Mouse (Mus musculus) urinary bladder, adult 2 months (tissue): ENCODE results near the gene Kcna10. TPM values are rescaled to one million over a fixed set of nuclear protein-coding genes. Genes with fewer than 3 reads are reported as not detected.

Source experiments
- DNase-seq: peaks from one replicate; pipeline ENCODE4 v3.0.0; 2022; ENCODE audit warnings: low spot score
- polyA plus RNA-seq: library from polyadenylated mRNA; depleted of rRNA; stranded (reverse); fragments of >200 nt; gene quantifications from 2 replicates; pipeline ENCODE4 v1.2.3, GENCODE M21; 2012; rRNA removed

The Kcna10 gene
- polyA plus RNA-seq: not detected in 2 replicates

DNA sequence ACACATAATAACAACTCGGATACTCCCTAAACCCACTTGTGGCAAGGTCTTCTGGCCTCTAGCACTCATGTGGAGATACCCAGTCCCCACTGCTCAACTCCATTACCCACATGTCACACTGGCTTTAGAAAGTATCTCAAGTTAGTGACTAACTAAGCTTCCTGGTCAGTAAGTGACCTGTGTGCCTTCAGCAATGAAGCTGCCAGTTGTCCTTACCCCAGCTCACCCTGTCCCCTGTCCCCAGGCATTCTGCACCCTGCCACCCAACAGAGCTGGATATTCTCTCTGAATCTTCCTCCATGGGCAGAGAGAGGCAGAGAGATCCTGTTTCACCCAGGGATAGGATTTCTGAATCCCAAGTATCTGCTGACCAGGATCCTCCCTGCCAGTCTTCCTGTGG is at the start of gene Kcna10:
Gene Kcna10, plus strand, starts transcription at position 301 of the 400 bp plus-strand sequence.
- no peak for DNase-seq

DNA sequence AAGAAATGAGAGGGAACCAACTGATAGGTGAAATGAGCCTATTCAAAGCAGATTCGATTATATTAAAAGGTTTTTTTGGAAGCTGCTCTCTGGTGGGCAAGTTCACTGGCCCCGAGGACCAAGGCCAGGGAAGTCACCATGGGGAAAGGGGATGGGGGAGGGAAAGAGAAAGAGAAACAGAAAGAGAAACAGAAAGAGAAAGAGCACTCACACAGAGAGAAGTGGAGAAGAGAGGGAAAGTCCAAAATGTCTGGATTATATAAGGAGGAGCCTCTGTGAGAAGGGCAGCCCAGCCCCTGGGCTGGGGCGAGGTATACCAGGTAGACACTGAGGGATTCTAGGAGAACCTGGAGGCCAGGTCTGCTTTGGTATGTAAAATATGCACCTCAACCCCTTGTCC is 48.4 kb upstream of the Kcna10 start:
- DNase-seq: no peak

DNA sequence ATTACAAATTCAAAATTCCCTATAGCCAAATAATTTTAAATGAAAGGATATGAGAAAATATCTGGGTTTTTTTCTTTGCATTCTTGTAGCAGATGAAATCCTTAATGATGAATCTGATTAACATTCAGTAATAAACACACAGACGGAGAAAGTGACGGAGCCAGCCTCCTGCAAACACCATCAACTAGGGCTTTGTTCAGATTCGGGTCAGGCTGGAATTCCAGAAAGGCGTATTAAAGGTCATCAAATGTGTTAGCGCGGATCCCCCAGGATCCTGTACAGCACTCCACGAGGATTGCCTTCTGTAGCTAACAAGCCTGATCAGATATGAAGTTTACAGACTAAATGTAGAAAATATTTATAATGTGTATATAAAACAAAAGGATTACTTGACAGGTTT is 35.7 kb upstream of the Kcna10 start:
- no peak for DNase-seq

DNA sequence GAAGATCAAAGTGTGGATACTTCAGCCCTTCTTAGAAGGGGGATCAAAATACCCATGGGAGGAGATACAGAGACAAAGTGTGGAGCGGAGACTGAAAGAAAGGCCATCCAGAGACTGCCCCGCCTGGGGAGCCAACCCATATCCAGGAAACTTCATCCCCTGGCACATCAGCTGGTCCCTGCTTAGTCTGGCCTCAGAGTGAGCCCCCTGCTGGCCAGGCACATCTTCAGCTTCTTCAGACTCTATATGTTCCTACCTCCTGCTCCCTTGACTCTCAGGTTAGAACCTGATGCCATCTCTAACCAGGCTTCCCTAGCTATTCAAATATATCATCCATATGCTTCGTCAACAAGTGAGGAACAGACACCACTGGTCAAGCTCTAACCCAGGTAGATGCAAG is 33.9 kb upstream of the Kcna10 start:
- no peak for DNase-seq

DNA sequence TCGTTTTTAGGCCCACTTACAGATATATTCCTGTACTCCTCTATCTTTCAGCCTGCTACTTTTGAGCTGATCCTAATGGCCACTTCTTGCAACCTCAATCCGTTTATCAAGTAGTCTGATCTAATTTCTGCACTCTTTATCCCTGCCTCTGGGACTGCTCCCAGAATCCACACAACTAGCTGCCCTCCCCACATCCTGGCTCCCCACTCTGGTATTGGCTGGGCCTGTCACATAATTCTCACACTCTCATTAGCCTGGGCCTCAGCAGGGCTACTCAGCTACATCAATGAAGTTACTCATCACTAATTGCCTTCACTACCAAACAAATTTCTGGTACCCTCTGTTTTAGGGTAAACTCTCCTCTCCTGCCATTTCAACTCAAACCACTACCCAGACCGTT is 32.4 kb upstream of the Kcna10 start:
- DNase-seq: no peak

DNA sequence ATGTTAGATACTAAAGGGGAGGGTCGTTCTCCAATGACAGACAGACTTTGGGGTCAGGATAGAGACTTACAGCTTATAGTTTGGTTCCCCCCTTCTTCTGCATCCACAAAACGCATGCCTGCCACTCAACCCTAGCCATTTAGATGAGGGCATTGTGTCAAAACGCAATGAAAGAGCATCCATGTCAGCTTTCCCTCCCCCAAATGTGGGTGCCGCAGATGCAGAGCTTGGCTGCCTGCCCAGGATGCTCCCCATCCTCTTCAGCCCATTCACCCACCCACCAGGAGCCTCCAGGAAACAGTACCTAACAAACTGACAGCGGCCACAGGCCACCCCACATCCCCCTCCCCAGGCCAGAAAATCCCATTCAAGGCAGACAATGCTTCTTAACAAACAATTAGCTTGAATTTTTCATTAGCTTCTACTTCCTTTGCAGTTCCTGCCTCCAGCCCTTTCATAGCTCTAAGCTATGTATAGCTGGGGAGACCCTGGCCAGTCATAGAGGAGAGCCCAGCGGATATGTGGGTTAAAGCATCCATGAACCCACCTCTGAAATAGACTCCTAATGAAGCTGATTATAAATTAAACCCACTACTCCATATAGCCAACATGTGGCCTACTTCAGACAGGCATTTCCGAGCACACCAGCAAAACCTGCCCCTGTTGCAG is 31.9 kb upstream of the Kcna10 start:
- no peak for DNase-seq

DNA sequence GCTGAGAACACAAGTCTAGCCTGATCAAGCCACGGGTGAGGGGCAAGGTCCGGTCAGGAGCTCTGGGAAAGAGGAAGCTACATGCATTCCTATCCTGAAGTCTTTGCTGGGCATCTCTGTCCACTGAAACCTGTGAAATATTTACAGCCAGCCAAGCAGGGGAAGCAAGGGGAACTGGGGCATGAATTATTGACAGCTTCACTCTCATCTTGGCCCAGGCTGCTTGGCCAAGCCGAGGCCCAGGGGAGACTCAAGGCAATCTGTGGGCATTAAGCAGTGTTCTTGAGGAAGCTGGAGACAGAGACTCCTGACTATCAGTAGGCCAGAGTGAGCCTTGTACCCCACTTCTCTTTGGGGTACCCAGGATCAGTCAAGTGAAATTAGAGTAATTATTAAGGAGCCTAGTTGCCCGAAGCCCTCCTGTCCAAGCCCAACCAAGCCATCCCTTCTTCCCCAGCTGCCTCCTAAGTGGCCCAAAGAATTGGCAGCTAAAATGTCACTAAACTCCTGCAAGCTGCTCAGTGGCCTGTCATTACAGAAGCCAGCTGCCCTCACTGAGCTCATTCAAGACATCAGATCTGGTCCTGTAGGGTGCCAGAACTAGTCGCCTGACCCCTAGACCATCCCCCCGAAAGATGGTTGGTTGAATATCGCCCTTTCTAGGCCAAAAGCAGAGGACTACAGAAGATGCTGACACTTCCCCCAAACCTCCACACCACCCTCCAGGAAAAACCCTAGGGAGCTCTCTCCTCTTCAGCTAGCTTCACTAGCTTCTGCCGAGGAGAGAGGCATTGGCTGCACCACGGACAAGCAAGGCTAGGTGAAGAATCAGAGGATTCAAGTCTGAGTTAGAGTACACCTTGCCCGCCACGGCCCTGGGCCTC is 28.8 kb upstream of the Kcna10 start:
- no peak for DNase-seq

DNA sequence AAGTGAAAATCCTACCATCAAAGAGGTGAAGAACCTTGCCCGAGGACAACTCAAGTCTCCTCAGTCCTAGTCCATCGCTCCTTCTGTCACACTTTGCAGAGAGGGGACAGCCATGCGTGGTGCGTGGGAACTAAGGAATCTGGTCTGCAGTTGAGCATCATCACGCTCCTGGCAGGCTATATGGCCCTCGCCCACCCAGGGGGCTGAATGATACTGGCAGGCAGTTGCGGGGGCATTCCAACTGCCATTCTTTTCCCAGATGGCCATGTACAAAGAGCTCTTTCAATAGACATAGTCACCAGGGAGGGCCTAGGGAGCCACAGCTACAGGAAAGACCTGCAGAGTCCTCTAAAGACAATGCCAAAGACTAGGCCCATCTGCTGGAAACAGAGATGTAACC is 24.0 kb upstream of the Kcna10 start:
- no peak for DNase-seq

DNA sequence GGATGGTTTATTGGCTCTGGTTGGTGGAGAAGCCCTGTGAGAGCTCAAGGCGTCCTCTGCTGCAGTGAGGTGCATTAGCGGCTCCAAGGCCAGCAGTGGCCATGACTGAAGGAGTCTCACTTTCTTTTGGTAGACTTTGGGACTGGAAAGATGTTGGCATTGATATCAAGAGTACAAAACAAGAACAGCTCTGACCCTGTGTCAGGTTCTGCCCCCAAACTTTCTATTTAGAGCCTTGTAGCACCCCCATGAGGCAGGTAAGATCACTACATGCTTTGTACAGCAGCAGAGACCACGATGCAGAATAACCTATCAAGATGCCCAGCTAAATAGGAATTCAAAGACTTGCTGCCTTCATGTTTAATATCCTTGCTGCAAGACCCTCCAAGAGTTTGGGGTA is 23.4 kb upstream of the Kcna10 start:
- no peak for DNase-seq

DNA sequence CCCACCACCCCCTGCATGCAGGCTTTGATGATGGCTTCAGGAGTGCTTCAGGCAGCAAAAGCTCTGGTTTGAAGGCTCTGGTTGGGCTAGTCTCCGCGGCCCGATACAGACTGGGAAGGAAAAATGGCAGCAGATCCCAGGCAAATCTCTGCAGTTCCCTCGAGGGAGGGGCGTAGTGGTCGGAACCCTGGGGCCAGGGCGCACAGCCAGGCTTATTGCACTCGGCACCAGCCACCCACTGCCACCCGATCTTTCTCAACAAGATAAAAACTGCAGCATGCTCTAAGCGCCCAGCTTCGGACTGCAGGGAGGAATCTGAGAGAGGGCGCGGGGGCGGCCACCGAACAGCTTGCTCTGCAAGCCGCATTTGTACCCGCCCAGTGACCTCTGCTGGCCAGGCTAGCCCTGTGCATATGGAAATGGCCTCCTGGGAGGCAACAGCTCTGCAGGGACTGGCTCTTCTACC is 23.0 kb upstream of the Kcna10 start:
- DNase-seq: no peak

DNA sequence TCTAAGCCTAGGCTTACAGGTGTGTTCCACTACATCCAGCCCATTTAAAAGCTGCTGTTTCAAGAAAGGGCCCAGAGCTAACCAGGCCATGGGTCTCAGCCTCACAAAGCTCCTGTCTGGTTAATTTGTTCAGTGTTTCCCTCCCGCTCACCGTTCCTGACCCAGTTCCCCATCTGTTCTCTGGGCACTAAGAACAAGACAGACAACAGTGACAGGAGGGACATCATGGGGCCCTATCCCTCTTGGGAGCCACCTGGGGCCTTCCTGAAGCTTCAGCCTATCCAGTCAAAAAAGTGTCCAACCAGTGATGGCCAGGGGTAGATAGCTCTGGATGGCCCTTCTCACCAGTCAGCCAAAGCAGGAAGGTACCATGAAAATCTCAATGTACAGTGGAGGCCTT is 20.1 kb upstream of the Kcna10 start:
- no peak for DNase-seq

DNA sequence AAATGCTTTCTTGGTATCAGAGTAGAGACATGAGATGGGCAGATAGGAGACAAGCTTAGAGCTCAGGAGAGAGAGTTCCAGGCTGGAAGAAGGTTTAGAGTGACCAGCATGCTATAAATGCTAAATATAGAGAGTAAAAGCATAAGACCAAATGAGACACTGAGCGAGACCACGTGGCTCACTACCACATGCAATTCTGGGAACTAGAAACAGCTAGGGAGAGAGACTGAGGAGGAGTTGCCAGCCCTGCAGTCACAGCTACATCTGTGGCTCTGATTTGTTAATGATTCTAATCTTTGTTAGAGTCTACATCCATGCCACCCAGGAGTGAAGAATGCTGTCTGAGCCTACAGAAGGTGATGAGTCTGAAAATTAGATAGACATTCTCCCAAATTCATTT is 13.3 kb upstream of the Kcna10 start:
- no peak for DNase-seq

DNA sequence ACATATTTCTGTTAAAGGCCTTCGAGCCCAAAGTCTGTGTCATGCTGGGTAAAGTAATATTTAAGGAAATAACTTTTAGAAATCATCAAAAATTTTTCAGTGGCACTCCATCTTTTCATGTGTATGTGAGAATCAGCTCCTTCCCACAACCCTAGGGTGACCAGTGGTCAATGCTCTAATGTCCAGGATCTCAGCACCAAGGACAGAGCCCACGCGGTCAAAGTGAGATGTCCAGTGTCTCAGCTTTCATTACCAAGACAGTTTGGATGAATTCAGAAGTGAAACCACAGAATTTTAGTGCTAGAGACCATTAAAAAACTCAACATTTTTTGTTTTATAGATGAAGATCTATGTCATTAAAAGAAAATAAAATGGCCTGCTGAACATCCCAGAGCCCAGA is 10.9 kb upstream of the Kcna10 start:
- no peak for DNase-seq

DNA sequence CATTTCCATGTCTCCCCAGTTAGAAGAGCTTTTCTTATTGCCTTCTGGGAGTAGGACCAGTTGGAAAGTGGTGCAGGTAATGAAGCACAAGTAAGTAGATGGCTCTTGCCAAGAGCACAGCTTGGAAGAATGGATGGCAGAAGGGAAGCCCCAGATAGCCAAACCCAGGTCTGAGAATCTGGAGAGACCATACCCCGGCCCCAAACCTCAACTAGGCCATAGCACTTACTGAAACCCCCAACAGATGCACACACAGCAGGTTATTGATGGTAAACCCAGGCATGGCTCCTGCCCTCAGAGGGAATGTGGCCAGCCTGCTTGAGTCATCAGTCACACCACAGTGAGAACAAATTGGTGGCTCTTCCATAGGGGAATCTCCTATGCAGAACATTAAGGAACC is 10.3 kb upstream of the Kcna10 start:
- DNase-seq: no peak

DNA sequence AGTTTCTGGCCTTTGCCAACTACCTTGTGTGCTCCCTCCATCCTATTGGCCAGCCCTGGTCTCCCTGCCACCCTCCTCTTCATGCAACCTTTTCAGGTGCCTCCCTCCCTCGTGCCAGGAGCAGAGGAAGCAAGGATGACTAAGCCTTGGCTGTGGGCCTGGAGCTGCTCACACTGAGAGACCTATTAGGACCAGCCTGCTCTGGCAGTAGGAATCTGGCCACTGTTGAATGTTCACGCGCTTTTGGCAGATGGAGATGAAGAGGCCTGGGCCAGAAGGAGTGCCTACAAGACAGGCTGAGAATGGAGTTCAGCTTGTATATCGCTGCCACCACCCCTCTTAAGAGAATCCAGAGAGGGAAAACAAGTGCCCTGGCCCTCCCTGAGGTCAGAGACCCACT is 7.4 kb upstream of the Kcna10 start:
- DNase-seq: no peak

DNA sequence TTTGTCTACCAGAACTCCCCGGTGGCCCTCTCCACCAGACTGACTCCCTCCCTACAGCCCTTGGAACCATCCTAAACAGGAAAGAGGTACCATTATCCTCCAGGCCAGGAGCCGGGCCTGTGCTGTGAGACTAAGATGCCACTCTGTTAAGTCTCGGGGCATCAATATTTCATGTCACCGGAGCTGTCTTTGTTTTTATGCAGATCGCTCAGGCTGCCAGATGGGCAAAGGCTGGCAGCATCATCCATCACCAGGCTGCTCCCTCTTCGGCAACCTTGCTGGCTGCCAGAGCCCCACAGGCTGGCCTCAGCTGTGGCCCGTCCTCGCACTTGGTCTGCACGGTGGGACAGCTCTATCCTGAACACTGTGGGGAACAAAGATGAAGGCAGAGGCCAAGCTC is 6.4 kb upstream of the Kcna10 start:
- DNase-seq: no peak

DNA sequence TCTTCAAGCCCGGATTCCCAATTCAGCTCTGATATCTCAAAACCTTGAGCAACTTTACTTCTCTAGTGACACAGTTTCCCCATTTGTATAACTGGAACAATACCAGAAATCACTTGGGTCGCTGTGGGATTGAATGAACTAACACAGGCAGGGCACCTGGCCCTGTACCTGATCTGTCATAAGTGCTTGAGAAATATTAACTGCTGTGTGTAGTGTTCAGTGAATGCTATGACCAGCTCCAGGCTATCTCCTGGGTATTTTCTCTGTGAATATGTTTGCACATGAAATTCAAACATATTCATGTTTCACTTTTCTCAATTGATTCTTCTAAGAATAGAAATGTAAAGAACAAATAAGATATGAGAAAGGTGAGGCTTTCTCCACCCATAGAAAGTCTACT is 2.0 kb upstream of the Kcna10 start:
- DNase-seq: no peak

DNA sequence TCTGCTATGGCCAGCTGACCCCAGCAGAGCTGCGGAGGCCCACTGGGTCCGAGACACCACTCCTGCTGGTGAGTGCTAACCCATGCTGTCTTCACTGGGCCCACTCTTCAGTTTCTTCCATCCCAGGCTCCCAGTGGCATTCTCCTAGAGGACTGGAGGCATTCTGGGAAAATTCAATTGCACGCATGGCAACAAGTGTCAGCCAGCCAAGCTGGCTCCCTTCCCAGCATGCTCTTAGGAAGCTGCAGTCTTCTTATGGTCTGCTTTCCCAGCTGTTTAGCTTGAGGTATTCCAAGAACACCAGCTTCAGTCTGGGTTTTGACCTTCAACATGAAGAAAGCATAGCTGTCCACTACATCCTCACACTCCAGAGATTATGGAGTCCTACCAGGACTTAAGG is 322 bp downstream of the Kcna10 start:
- no peak for DNase-seq

DNA sequence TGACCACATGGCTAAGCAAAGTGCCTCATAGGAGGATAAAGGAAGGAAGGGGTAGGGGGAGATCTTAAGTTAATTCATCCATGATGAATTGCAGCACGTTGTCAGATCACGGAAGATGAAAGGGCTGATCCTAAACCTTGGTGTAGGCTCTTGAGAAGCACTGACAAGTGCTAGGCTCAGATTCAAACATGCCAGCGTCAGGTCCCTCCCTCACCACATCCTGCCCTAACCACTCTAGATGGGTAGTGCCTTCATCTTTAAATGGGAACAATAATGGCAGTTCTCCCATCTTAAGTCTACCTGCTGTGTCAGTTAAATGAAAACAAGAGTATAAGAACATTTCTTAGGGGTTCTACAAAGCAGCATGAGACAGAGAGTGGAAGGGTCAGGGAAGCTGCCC is 2.7 kb downstream of the Kcna10 start:
- DNase-seq: no peak

DNA sequence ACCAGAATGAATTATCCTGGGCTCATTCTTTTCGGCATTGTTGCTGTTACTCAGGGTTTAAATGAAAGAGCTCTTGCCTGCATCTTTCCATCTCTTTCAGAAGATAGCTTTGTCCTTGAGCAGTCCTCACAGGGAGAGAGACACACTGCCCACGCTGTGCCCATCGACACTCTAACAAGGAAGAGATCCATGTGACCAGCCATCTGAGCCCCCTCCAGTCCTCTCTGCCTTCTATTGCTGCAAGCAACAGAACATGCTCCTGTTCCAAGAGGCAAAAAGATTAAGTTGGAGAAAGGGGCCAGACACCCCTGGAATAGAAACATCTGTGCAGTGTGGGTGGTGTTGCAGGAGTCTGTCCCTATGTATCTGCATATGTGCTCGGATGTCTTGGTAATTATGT is 4.2 kb downstream of the Kcna10 start:
- DNase-seq: no peak

DNA sequence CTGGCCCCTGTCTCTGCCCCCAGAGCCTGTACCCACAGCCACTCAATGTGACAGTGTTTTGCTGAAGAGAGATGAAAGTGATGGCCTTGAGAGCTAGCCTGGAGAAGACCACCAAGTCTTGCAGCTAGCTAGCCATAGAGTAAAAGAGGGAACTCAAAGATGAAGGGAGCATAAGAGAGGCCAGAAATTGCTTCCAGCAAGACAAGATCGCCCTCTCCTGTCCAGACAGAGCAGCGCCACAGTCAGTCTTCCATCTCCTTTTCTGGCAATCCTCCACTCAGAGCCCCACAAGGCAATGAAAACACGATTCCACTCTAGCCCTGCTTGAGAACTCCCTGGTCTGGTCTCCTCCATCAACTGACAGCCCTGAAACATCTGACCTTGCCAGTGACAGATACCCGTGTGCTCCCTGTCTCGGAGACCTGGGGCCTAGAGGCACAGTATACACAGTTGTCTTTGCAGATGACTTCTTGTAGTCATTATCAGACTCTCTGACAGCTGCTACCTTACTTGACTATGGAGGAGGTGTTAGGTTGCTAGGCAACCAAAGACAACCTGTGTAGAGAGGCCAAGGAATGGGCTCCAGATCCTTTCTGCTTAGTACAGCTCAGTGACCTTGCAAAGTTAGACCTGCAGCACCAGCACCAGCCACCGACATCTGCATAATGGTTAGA is 5.5 kb downstream of the Kcna10 start:
- no peak for DNase-seq

DNA sequence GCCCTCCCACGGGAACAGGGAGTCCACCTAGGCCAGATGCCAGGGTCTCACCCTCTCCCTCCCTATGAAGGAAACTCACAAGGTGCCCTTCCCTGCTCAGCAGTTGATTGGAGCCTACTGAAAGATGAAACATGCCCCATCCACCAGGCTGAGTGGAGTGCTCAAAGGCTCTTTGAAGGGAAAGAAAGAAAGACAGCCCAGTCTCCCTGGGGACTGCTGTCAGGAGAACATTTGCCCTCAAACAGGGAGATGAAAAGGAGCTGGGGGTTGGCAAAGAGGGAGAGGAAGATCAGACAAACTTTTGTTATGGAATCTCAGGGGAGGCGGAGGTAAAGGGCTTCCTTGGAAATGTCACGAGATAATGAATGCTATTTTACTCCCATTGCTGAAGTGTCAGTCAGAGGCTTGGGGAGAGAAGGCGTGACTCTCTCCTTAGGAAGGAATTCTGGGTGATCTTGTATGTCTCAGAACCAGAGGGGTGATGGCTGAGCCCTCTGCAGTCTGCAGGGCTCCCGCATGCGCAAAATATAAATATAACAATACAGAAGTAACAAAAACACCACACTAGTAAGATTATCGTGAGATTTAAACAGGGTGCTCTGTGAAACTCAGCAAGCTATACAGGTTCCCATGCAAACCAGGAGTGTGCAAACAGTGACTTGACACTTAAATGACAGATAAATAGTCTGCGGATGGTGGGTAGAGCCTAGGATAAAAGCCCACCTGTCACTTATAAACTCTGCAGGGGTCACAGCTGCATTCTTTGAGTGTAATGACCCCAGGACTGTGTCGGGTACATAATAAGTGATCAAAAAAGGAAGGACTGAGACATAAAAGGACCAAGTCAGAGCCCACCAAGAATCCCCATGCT is 18.7 kb downstream of the Kcna10 start:
- no peak for DNase-seq
